Mouse (Mus musculus) testis, postnatal 14 days (tissue): ENCODE measurements around the gene Map3k11.
"Not testable (repeated sequence)": the region's sequence is repeated elsewhere in the genome, so short reads cannot be mapped to it uniquely, and the experiment has no call there.

Experiments
- DNase-seq: peaks from one replicate; pipeline ENCODE4 v3.0.0; 2021; ENCODE audit warnings: low spot score

Gene Map3k11

DNA sequence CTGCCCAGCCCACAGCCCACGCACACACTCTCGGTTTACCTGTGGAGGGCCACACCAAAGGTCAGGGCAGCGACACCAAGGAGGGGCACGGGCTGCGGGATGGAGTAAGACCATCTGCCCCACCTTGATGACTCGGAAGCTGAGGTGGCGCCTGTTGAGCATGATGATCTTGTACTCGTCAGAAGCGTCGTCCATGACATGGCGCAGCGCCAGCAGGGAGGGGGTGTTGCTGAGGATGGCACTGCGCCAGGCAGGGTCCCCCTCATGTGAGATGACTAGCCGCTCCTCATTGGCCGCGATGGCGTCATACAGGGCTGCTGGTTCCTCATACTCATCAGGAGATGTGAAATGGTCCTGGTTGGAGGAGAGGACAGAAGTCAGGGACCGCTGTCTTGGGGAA, 22.2 kb upstream of the Map3k11 start:
- no peak for DNase-seq

DNA sequence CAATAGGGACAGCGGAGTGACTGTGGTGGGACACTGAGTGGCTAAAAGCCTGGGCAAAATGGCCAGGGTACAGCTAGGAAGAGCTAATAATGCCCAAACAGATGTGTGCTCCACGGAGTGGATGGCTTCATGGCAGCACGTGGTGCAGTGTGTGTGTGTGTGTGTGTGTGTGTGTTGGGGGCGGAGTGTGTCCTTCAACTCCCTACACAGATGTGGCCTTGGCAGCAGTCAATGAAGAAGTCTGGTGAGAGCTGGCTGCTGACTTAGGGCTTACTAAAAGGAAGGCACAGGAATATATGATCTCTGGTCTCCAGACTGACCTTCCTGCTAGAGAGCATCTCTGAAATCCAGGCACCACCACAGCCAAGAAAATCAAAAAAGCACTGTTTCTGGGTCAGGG, 20.2 kb upstream of the Map3k11 start:
- no peak for DNase-seq

DNA sequence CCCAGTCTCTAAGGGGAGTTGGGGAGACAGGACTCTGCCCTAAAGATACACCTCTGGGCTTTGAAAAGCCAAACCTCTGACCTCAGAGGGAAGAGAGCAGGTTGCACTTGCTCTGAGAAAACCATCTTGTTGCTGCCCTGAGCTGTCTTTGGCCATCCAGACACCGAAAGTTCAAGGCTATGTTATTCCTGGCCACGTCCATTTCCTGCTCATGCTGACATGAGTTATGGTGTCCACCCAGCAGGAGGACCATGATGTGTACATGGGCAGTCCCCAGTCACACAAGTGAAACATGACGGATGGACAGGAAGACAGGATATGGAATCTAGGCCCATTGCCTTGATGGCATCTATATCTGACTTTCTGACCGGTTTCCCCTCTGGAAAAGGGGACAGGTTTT, 8.1 kb upstream of the Map3k11 start:
- no peak for DNase-seq

DNA sequence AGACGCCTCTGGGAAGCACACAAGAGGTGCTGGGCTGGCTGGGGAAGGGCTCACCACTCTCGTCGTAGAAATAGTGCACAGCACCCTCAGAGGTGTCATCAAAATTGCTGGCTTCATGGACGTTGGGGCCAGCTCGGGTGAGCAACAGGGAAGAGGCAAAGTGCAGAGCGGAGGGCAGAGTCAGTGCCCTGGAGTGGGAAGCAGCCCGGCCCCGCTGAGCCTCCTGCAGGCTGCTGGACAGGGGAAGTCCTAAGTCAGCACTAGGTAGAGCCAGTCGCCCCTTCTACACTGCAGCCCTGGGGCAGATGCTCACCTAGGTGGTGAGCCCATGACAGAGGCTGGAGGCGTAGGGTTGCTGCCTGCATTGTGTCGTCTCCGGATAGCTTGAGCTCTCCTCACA, 4.3 kb upstream of the Map3k11 start:
- DNase-seq, result no peak

DNA sequence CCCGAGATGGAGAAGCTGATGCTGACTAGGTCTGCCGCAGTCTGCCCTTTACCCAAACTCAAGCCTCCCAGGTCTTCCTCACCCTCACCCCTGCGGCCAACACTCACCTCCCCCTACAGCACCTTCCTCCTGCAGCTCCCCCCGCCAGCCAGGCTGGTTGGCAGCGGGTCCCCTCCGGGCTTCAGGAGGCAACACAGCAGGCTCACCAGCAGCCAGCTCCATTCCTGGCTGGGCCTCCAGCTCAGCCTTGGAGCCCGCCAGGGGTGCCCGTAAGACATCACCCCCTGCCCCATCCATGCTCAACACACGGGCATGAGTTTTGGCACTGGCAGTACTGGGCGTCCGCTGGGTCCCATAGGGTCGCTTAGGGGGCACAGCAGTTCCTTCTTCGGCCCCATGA, 3.6 kb upstream of the Map3k11 start:
- DNase-seq, result no peak

DNA sequence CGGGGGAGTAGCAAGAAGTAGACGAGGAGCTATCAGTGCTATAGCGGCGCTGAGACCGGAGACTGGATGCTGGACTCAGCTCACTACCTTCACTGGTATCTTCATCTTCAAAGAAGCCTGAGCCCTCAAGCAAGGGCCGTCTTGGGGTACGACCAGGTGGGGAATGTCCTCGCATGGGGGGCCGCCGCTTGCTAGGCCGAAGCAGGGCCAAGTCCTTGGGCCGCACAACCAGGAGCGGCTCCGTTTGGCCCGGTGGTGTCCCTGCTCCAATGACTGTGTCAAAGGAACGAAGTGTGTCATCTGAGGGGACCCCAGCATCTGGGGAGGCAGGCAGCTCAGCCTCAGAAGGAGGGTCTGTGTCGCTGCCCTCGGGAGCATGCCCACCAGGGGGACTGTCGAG, 3.1 kb upstream of the Map3k11 start:
- DNase-seq, result no peak

DNA sequence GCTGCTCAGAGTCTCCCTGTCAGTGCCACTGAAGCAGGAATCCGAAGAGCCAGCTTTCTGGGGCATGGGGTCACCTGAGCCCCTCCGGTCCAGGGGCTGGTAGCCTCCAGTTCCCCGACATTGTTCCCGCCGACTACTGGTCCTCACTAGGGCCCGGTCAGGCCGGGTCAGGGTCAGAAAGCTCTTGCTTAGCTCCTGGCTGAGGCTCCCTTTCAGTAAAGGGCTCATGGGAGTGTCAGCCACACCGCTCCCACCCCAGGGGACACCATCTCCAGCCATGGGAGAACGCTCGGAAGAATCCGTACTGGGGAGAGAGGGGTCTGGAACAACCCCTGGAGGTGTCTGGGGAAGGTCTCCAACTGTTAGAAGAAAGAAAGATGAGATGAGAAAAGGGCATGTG, 2.7 kb upstream of the Map3k11 start:
- DNase-seq, result no peak

DNA sequence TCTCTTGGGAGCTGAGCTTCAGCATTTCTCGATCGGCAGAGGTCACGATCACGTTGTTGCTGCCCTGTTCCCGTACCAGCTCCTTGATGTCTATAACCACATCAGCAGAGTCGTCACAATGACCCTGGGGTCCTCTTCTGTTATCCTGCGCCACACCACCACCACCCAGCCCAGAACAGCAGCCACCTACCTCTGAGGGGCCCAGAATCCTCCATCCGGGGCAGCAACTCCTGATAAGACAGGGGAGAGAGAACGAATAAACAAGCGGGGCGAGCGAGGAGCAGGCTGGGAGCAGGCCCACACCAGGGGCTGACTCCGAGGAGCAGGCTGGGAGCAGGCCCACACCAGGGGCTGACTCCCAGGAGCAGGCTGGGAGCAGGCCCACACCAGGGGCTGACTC, 2.1 kb upstream of the Map3k11 start:
- DNase-seq, result no peak

DNA sequence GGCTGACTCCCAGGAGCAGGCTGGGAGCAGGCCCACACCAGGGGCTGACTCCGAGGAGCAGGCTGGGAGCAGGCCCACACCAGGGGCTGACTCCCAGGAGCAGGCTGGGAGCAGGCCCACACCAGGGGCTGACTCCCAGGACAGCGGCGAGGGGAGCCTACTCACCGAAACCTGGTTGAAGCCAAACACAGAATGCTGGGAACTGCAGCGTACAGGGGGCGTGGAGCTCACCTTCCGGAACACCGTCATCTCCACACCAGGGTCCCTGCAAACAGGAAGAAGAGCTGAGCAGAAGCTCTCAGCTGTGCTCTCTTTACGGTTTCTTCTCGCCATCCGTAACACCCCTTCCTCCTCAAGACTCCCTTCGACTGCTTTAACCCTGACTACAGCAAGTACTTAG, 1.6 kb upstream of the Map3k11 start:
- DNase-seq, result not testable (repeated sequence)

DNA sequence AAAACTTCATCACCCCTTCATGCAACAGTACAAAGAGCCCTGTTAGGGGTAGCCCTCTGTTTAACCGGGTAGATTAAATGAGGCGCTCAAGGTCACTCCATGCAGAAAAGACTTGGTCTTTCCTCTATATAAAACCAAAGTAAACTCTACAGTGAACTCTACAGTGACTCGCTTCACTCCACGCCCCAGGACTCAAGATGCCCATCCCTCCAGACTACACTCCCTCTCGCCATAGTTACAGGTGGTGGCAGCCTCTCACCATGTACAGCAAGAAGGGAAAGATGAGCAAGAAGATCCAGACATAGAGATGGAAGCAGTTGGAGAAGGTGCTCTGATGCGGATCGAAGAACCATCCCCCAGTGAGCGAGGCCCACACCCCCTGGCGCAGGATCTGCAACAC, 804 bp upstream of the Map3k11 start:
- no peak for DNase-seq

DNA sequence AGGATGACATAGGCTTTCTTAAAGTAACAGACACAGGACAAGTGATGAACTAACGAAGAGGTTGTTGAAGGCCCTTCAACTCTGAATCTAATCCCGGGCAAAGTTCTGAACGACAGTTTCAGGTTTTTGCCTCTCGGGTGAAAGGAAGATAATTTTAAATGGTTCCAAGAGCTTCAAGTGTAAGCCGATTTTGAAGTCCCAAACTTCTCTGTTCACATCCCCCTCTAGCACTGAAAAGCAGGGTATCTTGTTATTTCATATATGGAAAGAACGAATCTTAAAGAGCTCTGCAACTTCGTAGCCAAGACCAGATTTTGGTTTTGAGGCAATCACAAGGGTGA, 516 bp downstream of the Map3k11 start:
- DNase-seq, result no peak

DNA sequence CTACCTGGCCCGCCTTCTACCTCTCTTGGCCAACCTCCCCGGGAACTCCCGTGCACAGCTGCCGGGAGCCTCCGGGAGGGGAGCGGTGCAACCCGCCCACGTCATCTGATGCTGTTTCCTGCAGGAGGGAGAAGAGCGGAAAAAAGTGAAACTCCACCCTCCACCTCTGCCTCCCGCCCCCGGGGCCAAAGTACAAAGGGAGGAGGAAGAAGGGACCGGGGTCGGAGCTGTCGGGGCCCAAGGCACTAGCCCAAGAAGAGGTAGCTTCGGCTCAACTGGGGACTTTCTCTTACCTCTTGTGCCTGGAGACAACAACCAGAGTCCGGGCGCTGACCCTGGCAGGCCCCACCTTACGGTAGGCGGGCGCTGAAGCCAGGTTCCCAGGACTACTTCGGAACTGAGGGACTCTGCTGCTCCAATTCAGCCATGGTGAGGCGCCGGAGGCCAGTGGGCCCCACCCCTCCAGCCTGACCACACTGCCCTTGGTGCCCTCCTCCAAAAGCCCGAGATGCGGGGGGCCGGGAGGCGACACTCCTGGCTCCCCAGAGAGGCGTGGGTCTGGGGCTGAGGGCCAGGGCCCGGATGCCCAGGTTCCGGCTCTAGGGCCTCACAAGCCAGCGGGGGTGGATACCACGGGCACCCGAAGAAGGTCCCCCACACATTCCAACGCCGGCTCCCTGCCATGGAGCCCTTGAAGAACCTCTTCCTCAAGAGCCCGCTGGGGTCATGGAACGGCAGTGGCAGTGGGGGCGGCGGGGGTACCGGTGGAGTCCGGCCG, 1.2 kb downstream of the Map3k11 start:
- peak; percentile 87 for DNase-seq

DNA sequence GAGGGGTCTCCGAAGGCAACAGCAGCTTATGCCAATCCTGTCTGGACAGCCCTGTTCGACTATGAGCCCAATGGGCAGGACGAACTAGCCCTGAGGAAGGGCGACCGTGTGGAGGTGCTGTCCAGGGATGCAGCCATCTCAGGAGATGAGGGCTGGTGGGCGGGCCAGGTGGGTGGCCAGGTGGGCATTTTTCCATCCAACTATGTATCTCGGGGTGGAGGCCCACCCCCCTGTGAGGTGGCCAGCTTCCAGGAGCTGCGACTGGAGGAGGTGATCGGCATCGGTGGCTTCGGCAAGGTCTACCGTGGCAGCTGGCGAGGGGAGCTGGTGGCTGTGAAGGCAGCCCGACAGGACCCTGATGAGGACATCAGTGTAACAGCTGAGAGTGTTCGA, 1.8 kb downstream of the Map3k11 start:
- no peak for DNase-seq

DNA sequence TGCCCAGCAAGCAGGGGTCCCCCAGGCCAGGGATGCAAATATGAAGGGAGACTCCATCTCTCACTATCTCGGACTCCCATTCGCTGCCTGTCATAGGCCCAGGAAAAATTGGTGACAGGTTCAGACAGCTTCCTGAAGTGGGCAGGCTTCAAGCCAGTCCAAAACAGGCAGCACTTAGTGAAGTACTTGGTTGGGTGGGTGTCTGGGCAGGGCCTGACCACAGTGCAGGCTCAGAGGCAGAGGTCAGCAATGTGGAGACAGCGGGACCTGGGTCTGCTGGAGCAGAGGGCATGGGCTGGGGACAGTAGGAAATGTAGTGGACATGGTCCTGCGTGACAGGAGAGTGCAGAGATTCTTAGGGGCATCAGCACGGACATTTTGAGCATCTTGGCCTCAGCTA, 3.1 kb downstream of the Map3k11 start:
- no peak for DNase-seq

DNA sequence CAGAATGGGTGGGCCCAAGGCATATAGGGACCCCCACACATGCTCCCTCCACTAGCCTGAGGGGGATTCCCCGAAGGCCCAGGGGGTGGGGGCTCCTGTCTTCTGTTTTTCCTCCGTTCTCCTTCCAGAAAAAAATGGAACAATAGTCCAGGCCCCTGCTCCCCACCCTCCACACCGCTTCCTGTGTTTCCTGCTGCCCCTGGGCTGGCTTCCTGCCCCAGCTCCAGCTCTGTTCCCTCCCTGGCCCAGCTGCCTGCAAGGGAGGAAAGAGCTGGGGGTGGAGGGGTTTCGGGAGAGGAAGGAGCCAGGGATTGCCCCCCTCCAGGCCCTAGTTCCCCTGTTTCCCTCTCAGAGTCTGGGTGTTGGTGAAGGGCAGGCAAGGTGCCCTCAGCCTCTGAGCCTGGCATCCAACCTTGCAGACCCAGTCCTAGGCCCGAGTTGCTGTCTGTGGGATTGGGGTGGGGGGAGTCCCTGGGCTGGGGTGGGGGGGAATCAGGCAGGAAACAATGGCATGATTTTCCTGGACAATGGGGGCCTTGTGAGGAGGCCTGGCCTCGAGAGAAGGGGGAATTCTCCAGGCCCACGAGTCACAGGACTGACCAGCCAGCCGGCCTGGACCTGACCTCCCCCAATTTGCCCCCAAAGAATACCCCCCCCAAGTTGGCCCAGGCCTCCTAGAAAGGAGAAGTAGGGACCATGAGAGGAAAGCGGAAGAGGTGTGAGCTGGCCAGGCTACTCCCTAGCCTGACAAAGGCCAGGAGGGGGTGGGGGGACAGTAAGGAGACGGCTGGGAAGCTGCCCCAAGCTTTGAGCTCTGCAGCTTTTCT, 3.8 kb downstream of the Map3k11 start:
- DNase-seq, result no peak

DNA sequence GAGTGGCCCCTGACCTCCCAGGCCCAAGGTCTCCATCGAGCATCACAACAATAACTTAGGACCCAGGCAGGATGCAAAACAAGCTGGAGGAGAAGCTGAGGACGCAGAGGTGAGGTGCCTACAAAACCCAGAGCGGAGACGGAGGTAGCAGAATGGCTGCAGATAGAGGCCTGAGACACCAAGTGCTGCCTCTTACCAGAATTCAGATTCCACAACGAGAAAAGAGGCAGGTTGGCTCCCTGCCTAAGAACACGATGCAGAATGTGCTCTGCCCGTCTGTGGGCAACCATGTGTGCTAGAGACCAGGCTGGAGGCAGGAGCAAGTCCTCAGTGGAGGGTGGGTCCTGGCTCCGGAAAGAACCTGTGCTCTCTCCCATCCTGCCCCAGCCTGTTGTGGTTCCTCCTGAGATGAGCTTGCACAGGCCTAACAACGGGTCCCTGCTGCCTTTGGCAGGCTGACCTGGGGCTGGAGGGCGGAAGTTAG, 4.4 kb downstream of the Map3k11 start:
- DNase-seq, result no peak

DNA sequence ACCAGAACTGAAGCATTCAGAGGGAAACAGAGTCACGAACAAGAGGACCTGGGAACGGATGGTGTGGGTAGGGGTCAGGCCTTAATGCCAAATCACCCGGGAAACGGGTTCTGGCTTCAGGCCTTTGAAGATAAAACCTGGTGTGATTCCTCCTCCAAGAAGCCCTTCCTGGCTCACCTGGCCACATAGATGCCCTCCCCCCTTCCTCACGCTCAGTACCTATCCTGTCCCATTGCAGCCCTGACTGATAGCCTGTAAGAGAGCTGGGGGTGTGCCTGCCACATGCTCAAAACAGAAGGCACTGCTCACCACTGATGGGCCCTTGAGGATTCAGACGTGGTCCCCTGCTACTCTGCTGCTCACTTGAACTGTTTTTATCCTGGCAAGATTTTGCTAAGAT, 5.3 kb downstream of the Map3k11 start:
- no peak for DNase-seq

DNA sequence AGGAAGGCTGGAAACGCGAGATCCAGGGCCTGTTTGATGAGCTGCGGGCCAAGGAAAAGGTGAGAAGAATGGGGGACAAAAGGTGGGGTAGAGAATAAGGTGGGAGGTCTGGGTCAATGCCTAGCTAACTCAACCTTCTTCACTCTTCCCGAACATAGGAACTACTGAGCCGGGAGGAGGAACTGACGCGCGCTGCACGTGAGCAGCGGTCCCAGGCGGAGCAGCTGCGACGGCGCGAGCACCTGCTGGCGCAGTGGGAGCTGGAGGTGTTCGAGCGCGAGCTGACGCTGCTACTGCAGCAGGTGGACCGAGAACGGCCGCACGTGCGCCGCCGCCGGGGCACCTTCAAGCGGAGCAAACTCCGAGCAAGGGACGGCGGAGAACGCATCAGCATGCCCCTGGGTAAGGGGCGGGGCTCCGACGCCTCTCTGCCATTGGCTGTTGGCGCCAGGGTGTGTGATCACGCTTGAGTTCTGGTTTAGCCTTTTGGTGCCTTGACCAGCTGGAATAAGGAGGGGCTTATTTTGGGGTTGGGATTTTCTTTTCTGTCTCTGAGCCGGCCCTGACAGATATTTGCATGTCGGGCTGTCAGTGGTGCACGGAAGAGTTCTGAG, 7.4 kb downstream of the Map3k11 start:
- DNase-seq, result peak; percentile 73

DNA sequence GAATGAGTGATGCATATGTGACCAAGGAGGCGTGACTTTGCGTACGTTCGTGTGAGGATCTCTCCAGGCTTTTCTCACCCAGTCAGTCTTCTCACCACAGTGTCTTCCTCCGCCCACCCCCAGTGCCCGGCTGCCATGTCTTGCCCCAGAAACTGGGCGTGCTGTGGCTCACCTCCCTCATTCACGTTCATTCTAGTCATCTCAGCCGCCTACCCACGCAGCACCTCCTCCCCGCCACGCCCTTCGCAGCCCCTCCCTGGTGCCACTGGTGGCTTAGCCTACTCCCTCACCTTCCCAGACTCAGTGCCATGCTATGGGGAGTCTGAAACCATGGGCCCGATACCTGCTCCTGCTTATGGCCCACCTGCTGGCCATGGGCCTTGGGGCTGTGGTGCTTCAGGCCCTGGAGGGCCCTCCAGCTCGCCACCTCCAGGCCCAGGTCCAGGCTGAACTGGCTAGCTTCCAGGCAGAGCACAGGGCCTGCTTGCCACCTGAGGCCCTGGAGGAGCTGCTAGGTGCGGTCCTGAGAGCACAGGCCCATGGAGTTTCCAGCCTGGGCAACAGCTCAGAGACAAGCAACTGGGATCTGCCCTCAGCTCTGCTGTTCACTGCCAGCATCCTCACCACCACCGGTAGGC, 15.7 kb downstream of the Map3k11 start, which contains the start of gene Kcnk7:
Kcnk7 (plus strand) TSS at position 205 of the 638 bp plus-strand sequence.
- no peak for DNase-seq

DNA sequence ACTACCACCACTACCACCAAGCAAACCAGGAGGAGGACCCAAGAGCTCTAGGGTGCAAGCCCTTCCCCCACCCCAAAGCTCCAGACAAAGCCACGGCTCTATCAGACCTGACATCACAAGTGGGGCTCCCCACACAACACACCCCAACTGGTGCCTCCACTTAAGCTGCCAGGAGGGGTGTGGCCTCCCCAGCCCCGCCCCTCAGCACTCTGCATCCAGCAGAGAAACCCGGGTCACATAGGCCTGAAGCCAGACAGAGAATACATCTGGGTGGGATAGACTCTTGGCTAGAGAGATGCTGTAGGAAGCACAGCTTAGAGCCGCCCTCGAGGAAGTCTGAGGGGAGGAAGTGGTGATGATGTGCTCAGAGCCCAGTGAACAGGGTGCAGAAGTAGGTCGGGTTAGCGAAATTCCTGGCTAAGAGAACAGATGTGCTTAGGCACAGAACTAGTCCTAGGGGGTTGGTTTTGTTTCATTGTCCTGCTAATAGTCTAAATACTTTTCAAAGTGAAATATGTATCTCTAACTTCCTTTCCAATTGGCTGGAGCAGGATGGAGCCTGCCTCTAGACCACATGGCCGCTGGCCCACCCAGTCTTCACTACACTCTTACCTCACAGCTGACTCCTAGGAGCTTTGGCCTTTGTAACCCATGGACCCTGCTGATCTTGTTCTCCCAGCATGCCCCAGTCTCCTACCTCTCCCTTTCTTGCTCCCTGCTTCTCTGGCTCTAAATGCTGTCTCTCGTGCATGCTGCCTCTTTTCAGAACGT, 16.4 kb downstream of the Map3k11 start:
- no peak for DNase-seq

DNA sequence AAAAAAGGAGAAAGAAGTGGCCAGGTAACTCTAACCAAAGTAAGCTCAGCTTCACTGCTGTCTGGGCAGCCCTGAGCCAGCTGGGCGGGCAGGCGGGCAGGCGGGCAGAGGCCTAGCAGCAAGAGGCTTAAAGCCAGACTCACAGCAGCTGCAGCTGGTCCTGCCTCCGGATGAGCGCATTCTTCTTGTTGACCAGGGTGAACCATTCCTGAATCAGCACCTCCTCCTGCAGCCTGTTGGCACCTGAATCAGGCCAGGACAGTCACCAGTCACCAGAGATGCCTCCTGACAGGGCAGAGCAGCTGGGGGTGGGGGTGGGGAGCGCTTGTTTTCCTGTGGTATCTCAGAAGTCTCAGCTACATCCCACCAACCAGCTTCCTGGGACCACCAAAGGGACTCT, 21.5 kb downstream of the Map3k11 start:
- no peak for DNase-seq

DNA sequence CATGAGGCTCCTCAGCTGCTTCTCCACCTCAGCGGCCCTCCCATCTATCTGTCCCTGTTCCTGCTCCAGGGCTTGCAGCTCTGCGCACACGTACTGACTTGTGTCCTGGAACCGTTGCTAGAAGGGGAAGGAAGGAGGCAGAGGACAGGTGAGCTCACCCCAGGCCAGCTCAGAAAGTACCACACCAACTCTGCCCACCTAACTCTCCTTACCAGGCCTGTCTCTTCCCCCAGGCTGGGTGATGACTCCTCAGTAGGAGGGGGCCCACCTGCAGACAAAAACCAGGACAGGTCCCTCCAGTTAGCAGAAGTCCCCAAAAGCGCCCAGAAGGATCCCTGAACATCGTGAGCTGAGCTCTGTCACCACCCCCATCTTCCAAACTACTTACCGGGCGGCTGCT, 22.0 kb downstream of the Map3k11 start:
- no peak for DNase-seq
